Mouse (Mus musculus): ENCODE measurements around the gene B3galt6. TPM values are rescaled to one million over a fixed set of nuclear protein-coding genes. Genes with fewer than 3 reads are reported as not detected.

Gene B3galt6
- total RNA-seq, 2 experiments from 2014 or later, result 9.3 to 10.3 TPM

DNA sequence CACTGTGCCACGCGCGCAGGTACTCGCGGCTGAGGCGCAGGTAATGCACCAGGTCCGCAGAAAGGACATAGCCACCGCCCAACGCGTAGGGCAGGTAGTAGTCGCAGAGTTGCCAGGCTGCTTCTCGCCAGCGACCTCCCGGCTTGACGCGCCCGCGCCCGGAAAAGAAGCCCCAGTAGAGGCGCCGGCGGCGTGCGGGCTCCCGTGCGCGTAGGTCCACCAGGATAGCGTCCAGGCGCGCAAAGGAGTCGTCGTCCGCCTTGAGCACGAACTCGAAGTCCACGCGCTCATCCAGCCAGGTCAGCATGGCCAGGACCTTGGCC is 580 bp downstream of the B3galt6 start:
- no peak for DNase-seq (ENCODE audit: low spot score in 2 of 2)

DNA sequence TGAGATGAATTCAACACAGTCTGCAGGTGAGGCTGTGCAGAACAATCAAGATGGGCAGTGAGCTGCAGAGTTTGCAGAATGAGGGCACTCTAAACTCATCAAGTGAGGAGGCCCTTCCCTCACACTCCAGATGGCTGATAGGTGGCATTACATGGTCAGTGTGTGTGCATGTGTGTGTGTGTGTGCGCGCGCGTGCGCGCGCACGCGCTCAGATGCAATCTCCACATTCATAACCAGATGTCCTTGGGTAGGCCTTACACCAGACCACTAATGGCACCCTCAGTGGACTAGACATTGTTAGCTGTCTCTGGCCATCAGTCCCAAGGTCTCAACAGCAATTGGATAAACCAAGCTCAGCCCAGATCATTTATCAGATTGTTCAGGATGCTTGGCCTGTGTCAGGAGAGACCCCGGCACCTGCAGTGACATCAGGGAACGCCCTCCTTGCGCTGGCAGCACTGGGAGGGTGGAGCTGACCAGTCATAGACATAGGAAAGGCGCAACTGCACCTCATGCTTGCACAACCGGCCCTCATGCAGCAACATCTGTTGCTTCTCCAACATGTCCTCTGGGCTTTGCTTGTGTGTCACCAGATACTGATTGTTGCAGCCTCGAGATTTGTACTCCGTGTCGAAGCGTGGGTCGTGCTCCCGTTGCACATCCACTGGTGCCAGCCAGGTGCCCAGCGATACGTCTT is 1.1 kb downstream of the B3galt6 start:
- no peak for DNase-seq (ENCODE audit: low spot score in 2 of 2)

DNA sequence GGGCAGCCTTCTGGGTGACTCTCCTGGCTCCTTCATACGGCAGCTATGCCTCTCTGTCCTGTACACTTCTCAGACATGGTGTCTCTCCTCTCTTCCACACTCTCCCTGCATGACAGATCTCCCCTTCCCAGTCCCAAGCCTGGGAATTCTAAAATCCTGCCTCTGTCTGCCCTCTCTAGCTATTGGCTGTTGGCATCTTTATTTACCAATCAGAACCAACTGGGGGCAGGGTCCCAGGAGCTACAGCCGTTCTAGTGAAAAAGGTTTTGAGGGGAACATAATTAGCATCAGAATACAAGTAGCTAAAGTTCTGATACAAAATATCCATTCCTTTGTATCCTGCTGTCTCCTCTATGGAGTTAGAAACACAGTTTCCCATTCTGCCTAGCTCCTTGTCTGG is 8.7 kb downstream of the B3galt6 start:
- no peak for DNase-seq (ENCODE audit: low spot score in 2 of 2)

DNA sequence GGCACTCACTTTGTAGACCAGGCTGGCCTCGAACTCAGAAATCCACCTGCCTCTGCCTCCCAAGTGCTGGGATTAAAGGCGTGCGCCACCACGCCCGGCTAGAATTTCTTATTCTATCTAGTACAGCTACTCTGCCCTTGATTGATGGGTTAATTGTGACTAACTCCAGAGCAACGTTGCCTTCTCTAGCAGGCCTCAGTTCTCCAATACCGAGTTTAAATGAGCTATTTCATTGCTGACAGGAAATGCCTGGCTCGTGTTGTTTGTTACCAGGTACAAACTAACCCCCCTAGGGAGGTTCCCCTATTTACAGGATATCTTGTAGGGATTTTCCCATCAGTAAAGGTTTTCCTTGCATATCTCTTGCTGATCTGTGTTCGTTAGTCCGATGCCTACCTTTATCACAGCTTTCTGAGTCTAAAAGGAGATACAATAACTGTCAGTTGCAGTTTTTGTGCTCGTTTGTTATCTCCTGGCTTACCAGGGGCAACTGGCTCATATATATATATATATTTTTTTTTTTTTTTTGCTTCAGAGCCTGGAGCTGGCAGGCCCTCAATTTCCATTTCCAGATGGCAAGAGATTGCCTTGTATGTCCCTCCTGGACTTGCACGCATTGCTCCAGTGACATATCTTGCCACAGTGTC is 10.9 kb downstream of the B3galt6 start:
- no peak for DNase-seq (ENCODE audit: low spot score in 2 of 2)

DNA sequence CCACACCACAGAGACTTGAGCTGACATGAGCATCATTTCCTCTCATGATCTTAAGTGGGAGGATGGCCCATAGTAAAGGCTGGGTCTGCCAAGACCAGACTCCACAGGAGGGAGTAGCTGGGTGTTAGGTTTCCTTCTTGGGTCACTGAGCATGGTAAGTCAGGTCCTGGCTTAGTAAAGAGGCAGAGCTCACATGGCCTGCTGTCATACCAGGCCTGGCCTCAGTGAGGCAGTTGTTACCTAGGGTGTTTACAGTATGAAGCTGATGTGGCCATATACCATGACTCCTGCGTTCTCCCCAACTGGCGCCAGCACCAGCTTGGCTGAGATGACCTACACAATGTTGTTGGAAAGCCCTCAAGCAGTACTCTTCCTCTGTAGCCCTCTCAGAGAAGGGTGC is 19.2 kb downstream of the B3galt6 start:
- no peak for DNase-seq (ENCODE audit: low spot score in 2 of 2)

DNA sequence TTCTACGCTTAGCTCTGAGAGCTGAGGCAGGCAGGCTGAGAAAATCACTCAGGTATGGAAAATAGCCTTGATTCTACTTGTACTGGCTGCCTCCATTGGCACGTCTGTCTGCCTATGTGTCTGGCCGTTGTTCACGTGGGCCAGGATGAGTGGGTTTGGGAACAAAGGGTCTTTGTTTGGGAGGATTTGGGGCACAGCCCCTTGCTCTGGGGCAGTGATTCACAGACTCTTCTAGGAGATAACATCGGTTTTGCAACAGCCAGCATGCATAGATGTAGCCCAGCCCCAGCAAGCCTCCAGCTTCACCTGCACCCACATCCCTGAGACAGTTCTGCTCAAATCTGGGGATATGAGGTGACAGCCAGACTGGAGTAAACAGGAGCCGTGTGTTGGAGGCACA is 19.8 kb downstream of the B3galt6 start:
- no peak for DNase-seq (ENCODE audit: low spot score in 2 of 2)

DNA sequence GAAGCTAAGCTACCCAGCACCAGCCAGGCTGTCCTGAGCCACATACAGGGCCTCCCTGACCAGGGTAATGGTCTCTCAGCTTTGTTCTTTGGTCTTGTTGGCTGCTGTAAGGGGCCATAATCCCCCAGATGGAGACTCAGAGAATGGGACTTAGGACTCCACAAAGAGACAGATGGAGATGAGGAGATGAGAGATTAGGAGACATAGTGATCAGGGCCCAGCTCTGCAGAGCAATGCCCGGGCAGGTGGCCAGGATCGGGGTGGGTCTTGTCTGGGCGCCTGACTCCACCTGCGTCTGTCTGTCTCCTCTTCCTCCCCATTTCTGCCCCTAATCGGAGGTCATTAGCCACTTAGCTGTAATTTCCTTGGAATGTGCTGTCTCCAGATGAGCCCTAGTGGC is 22.2 kb downstream of the B3galt6 start:
- no peak for DNase-seq (ENCODE audit: low spot score in 2 of 2)

DNA sequence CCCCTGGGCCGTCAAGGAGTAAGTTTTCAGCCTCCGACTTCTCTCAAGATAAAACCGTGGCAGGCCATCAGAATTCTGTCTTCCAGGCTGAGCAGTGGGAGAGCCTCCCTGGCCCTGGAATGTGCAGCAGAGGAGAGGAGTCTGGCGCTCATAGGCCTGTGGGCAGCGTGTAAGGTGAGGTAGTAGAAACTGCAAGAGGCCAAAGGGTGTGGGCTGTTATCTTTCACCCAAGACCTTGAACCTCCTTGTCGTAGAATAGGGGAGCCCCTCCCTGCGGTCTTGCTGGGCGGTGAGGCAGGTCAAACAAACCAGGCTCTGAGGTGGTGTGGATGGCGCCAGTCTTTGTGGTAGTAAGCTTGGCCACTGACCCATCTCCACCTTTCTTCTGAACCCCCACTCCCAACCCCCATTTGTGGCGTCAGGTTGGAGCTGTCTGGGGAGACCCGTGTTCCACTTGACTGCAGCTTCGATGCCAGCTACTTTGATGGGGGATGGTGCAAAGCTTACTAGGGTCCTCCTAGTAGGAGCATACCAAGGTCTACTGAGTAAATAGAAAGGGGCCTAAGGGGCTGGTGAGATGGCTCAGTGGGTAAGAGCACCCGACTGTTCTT is 23.3 kb downstream of the B3galt6 start:
- DNase-seq (ENCODE audit: low spot score in 2 of 2), result no peak

DNA sequence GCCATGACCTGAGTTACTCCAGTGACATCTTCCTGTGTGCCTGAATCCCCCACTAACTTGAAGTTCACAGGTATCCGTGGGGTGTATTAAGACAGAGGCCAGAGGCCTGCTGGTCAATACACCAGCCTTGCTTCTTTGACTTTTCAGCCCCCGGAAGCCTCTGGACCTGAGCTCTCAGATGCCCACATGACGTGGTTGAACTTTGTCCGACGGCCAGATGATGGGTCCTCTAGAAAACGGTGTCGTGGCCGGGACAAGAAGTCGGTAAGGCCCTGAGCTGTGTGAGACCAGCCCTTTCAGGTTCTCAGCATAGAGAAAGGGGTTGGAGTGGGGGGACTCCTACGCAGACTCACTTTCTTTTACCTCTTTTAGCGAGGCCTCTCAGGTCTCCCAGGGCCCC is 28.1 kb downstream of the B3galt6 start:
- DNase-seq (ENCODE audit: low spot score in 2 of 2), result no peak

DNA sequence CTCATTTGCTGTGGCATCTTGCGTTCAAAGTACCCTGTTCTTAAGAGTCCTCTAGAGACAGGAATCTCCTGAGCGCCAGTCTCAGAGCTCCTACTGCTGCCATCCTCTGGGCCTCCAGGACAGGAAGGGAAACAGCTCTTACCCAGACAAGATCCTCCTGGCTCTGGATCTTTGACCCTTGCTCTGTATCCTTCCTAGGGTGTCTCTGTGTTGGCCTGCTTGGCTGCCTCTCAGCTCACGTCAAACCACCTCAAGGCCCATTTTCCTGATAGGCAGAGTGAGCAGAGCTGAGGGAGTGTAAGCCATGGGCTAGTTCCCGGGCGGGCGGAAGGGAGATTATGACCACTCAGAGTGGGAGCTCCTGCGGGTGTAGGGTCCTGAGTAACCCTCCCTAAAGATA is 29.3 kb downstream of the B3galt6 start:
- DNase-seq (ENCODE audit: low spot score in 2 of 2), result no peak

DNA sequence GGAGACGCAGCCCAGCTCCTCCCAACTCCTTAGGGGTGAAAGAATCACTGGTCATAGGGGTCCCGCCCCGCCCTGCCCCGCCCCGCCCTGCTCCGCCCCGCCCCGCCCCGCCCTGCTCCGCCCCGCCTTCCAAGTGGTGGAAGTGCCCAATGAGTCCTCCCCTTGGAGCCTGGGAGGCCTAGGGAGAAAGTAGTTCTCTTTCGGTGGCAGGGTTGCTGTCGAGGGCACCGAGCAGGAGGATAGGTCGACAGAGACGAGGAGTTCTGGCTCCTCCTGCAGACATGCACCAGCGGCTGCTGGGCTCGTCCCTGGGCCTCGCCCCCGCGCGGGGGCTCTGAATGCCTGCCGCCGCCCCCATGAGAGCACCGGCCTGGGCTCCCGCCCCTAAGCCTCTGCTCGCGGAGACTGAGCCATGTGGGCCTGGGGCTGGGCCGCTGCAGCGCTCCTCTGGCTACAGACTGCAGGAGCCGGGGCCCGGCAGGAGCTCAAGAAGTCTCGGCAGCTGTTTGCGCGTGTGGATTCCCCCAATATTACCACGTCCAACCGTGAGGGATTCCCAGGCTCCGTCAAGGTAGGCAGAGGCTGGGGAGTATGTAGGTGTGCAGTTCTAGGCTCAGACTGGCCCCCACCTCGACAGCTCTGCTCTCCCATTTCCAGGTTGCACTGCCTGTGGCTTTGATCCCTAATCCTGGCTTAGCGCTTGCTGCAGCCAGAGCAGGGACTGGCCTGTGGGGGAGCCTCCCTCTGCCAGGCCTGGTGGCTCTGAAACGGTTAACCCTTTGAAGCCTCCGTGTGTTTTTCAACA is 30.1 kb downstream of the B3galt6 start, which contains the start of gene C1qtnf12:
TSS of gene C1qtnf12 (plus strand) at position 152 of the 805 bp plus-strand sequence.
- DNase-seq (ENCODE audit: low spot score in 2 of 2), result peak in 1 of 2 experiments; percentile 24

DNA sequence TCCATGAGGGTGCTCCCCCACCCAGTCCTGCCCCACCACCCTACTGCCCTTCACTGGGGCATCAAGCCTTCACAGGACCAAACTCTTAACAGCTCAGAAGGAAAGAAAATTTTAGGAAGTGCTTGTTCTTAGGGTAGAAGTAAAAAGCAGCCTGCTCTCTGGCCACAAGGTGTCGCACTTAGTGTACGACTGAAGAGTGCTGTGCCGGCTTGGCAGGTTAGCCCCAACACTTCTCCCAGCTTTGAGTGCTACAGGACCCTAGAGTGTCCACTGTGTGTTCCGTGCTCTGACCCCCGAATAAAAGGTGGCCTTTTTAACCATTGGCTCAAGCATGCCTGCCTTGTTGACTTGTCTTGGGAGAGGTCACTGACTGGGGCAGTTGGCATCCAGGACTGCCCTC is 33.2 kb downstream of the B3galt6 start:
- DNase-seq (ENCODE audit: low spot score in 2 of 2), result peak; percentile 44 to 73

DNA sequence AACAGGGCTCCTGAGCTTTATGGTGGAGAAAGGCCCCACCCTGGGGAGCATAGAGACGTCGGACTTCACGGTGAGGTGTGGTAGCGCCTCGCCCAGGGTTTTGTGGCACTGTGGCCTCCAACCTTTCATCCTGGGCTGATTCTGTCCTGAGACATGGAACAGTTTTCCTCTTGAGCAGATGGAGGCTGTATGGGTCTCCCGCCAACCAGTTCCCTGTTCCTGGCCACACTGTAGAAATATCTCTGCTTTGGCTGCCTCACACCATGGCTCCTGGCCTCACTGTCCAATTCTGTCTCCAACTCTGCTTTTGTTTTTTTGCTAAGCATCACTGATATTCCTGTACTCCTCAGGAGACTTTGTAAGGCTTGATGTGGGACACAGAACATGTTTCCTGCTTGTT is 37.0 kb downstream of the B3galt6 start:
- DNase-seq (ENCODE audit: low spot score in 2 of 2), result no peak

DNA sequence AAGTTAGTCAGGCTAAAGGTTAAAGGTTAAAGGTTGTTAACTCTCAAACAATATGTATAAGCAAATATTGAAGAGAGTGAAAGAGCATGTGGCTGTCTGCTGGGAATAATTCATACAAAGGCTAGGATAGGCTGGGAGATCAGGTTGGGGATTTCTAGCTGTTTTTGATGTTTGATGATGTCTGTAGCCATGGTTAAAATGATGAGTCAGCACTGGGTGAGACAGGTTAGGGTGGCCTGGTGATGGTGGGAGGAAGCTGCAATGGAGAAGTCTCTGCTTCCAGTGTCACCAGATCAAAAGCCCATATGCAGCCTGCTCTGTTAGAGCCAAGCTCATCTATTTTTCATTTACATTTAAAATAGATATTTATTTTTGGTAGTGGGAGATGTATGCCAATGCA is 45.4 kb downstream of the B3galt6 start:
- DNase-seq (ENCODE audit: low spot score in 2 of 2), result no peak

DNA sequence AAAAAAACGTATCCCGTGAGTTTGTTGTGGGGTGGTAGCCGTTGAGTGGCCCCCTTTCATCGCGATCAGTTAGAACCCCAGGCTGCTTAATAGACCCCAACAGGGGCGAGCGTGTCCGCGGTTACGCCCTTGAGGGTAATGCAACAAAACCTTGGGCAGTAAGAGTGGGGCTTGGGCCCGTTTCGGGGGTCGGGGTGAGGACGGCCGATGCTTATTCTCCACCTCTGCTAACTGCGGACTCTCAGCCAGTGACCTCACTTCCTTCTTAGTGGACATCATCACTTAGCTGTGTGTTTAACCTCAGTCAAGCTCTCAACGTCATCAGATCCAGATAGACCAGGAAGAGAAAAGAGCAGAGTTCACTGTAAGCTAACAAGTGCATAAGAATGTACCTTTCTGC is 48.2 kb downstream of the B3galt6 start:
- no peak for DNase-seq (ENCODE audit: low spot score in 2 of 2)

DNA sequence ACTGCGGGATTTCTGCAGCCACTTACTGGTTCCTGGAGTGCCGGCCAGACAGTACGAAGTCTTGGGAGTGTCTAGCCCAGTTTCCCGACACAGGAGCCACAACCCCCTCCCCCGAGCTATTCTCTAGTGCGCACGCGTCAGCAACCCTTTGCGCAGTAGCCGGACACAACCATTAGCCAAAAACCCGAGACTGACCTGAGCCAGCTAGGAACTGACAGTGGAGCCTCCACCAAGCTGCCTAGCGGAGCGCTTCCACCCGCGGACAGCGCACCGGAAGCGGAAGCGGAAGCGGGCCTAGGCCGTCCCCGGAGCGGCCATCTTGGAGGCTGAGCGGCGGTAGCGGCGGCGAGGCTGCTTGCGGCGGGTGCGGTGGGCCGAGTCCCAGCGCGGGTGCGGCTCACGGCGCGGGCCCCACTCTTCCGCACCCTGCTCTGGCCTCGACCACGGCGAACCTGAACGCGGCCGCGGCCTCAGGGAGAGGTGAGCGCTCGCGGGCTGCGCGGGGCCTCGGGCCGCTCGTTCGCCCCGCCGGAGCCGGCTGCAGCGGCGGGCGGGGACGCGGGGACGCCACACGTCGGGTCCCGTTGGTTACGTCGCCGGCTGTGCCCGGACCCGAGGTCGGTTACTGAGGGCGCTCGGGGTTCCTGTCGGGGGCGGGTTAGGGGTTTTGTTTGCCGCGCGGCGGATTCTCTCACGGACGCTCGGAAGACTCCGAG is 48.8 kb downstream of the B3galt6 start, which contains the start of gene Ube2j2:
TSS of gene Ube2j2 (plus strand) at position 298 of the 716 bp plus-strand sequence.
- DNase-seq (ENCODE audit: low spot score in 2 of 2), result peak; percentile 95 to 97

DNA sequence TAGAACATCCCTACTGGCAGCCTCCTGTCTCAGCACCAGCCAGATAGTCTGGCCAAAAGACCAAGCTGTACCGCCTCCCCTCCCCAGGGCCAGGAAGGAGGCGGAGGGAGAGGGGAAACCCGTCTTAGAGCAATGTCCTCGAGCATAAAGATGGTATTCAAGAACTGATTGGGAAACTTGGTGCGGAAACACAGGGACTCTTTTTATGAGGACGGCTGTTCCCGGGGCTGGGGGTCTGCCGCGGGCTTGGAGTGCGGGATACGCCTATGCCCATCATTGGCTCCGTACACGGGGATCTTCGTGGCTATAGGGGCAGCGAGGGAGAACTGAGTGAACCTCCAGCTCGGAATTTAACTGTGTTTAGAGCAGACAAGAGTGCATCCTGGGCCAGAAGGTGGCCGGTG is 49.4 kb downstream of the B3galt6 start:
- DNase-seq (ENCODE audit: low spot score in 2 of 2), result no peak

Data from layer of hippocampus, adult 18-20 months (tissue).